Mouse (Mus musculus): Measurements from ENCODE around the gene Edc3. TPM values are rescaled to one million over a fixed set of nuclear protein-coding genes. Genes with fewer than 3 reads are reported as not detected.

The Edc3 gene
- polyA plus RNA-seq, 1 experiment from 2014 or later, result 35.0 TPM

DNA sequence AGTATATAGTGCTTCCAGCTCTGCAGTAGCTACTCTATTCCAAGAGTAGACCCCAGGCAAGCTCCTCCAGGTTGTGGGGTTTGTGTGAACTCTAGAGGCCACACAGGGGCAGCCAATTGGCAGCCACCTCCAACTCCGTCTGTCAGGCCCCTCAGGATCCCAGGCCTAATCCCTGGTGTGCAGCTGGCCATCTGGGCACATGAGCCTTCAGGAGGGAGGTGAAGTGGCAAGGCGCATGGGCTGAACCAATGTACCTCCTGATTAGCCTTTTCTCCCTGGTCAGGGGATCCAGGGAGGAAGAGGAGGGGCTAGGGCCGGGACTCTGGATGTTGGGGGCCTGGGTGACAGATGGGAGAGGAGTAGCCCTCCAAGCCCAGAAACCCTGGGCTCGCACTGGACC lies 67.4 kb downstream of the Edc3 start:
- ATAC-seq (ENCODE audit: insufficient number of reproducible peaks, insufficient read depth, low FRiP score, low TSS enrichment, low read depth), result no peak
- Histone ChIP-seq H3K27me3 (no peaks in the 10 kb centered on the region), H3K27ac (no peak overlapping the region), H3K4me2 (no peak overlapping the region), H3K9me3 (no peaks in the 10 kb centered on the region), H3K4me1 (no peaks in the 10 kb centered on the region), H3K4me3 (no peak overlapping the region), H3K36me3 (no peaks in the 10 kb centered on the region), H3K9ac (no peak overlapping the region)
- WGBS, result 60% methylated on average over 4 of the region's 4 CpGs

DNA sequence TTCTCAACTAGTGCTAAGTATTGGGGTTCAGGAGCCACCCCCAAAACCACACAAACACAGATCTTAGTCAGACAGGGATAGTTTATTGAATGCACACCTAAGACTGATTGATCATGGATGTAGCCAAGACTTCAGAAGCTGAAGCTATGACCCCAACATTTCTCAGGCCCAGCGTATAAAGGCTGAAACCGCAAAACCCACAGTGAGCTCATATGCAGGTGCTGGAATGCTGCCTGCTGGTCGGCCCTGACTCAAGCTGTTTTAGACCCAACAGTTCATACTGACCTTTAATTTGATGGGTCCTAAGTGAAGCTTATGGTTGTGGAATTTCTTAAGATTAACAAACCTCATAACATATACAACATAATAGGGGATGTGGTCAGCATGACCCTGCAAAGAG lies 74.3 kb downstream of the Edc3 start:
- Histone ChIP-seq H3K4me2 (no peak overlapping the region), H3K9ac (no peak overlapping the region), H3K9me3 (no peaks in the 10 kb centered on the region), H3K4me3 (no peak overlapping the region), H3K36me3 (no peaks in the 10 kb centered on the region), H3K27me3 (no peaks in the 10 kb centered on the region), H3K27ac (no peak overlapping the region), H3K4me1 (no peaks in the 10 kb centered on the region)
- ATAC-seq (ENCODE audit: insufficient number of reproducible peaks, insufficient read depth, low FRiP score, low TSS enrichment, low read depth), result no peak
- 85% methylated on average over 3 of the region's 3 CpGs for WGBS

DNA sequence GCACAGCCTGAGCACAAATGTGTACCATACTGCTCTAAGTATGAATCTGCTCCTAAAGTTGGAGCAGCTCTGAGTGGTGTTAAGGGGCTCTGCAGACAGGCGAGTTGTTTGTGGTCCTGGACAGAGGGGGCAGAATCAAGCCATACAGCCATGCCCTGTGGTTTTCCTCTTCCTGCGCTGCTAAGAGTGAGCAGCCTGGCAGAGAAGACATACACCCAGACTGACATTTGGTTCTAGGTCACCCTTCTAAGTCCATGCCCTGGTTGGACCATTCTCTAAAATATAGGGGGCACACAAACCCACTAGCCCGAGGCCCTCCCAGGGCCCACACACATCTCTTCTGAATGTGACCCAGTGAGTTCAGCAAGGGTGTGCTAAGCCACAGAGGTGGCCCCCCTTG lies 81.4 kb downstream of the Edc3 start:
- H3K4me1 ChIP-seq, result no peaks in the 10 kb centered on the region
- H3K4me3 ChIP-seq, result no peak overlapping the region
- no peak overlapping the region for H3K4me2 ChIP-seq
- no peaks in the 10 kb centered on the region for H3K9me3 ChIP-seq
- H3K27ac ChIP-seq, result no peak overlapping the region
- H3K9ac ChIP-seq, result no peak overlapping the region
- 83% methylated on average over 3 of the region's 3 CpGs for WGBS
- H3K36me3 ChIP-seq, result peaks cover 30% of the 10 kb centered on the region
- no peak for ATAC-seq (ENCODE audit: insufficient number of reproducible peaks, insufficient read depth, low FRiP score, low TSS enrichment, low read depth)
- no peaks in the 10 kb centered on the region for H3K27me3 ChIP-seq

DNA sequence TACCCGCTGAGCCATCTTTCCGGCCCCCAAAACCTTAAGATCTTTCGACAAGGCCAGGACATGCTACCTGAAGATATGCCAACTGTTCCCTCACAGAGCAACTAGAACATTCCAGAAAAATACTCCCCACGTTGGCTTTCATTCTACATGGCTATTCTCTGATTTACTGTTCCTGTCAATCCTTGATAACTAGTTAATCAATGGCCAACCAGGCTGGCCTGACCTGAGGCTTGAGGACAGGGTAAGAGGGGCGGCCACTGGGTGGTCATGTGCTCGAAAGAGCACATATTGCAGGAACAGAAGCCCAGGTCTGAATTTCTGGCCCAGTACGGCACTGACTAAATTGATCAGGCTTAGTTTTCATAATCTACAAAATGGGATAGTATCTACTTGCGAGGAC lies 89.1 kb downstream of the Edc3 start:
- Histone ChIP-seq H3K27me3 (no peaks in the 10 kb centered on the region), H3K9ac (no peak overlapping the region), H3K4me2 (no peak overlapping the region), H3K27ac (no peak overlapping the region), H3K9me3 (no peaks in the 10 kb centered on the region), H3K4me1 (no peaks in the 10 kb centered on the region), H3K4me3 (no peak overlapping the region), H3K36me3 (peaks cover 49% of the 10 kb centered on the region)
- WGBS, result 92% methylated on average over 8 of the region's 8 CpGs
- ATAC-seq (ENCODE audit: insufficient number of reproducible peaks, insufficient read depth, low FRiP score, low TSS enrichment, low read depth), result no peak

DNA sequence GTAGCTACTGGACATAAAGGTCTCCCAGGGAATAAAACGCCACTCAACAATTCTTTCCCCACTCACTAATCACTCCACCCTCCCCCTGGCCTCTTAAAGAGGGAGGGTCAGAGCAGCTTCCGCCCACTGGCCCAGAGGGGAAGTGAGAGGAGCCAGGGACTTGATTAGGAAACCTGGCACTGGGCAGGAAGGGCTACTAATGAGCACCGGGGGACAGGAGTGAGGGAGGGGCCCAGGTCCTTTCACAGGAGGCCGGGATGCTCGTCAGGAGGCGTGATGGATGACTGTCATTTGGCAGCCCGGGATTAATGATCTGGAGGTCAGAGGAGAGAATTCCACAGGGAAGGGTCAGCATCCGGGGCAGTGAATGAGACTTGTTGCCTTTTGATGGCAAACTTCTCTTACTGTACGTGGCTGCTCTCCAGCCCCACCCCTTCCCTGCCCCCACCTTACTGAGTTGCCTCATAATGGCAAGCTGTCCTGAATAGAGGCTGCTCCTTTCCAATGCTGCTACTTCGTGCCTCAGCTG lies 90.4 kb downstream of the Edc3 start:
- ATAC-seq (ENCODE audit: insufficient number of reproducible peaks, insufficient read depth, low FRiP score, low TSS enrichment, low read depth), result no peak
- Histone ChIP-seq H3K9ac (no peak overlapping the region), H3K36me3 (peaks cover 43% of the 10 kb centered on the region)

DNA sequence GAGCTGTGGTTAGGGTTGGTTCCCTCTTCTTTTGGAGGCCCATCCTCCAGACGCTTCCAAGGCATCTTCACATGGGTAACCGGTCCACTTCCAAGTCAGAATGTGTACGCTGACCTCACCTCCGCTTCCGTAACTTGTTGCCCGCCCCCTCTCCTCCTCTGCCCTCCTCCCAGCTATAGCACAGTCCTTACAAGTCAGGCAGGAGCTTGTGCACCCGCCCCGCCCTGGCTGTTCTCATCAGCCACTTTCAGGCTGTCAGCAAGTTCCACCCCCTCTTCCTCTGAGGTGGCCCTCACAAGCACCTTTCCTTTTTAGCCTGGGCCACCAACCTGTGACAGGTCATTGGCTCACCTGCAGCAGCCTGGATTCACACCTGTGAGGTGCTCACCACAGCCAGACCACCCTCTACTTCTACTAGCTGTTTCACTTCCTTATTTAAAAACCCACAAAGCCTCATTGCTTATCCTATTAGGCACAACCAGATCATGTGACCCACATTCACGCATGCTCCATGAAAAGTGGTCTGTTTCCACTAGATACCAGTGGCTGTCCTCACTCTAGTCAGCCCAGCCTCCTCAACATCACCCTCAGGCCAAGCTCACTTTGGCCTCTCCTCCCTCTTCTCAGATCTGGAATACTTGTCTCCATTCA lies 92.1 kb downstream of the Edc3 start:
- peaks cover 12% of the 10 kb centered on the region for H3K4me1 ChIP-seq
- H3K9me3 ChIP-seq, result no peaks in the 10 kb centered on the region
- no peak overlapping the region for H3K9ac ChIP-seq
- no peak overlapping the region for H3K4me2 ChIP-seq
- 84% methylated on average over 9 of the region's 9 CpGs for WGBS
- H3K27ac ChIP-seq, result no peak overlapping the region
- no peak for ATAC-seq (ENCODE audit: insufficient number of reproducible peaks, insufficient read depth, low FRiP score, low TSS enrichment, low read depth)
- H3K36me3 ChIP-seq, result peaks cover 34% of the 10 kb centered on the region
- H3K27me3 ChIP-seq, result no peaks in the 10 kb centered on the region
- no peak overlapping the region for H3K4me3 ChIP-seq

More for the DNA sequence above, 90.4 kb downstream of the Edc3 start:
- no peak overlapping the region for H3K27ac ChIP-seq
- no peak overlapping the region for H3K4me3 ChIP-seq
- no peak overlapping the region for H3K4me2 ChIP-seq
- peaks cover 11% of the 10 kb centered on the region for H3K4me1 ChIP-seq
- H3K9me3 ChIP-seq, result no peaks in the 10 kb centered on the region
- 19% methylated on average over 10 of the region's 10 CpGs for WGBS
- no peaks in the 10 kb centered on the region for H3K27me3 ChIP-seq

Other genes starting within 250 kb of the Edc3 start
- gene Scamp5, start 240.5 kb upstream of the Edc3 start, polyA plus RNA-seq (2015; fragmentation: Nextera tagmentation; extraction: Ambion mirVana), result 14.8 and 16.4 TPM in 2 replicates
- 0.61 and 1.3 TPM in 2 replicates for gene Rpp25, start 204.5 kb upstream of the Edc3 start, polyA plus RNA-seq (2015; fragmentation: Nextera tagmentation; extraction: Ambion mirVana)
- gene Cox5a, start 187.3 kb upstream of the Edc3 start, polyA plus RNA-seq (2015; fragmentation: Nextera tagmentation; extraction: Ambion mirVana), result 473 and 528 TPM in 2 replicates
- 25.1 and 28.9 TPM in 2 replicates for gene Fam219b, start 171.0 kb upstream of the Edc3 start, polyA plus RNA-seq (2015; fragmentation: Nextera tagmentation; extraction: Ambion mirVana)
- 47.1 and 48.8 TPM in 2 replicates for gene Mpi, start 155.8 kb upstream of the Edc3 start, polyA plus RNA-seq (2015; fragmentation: Nextera tagmentation; extraction: Ambion mirVana)
- gene Scamp2, start 147.6 kb upstream of the Edc3 start, polyA plus RNA-seq (2015; fragmentation: Nextera tagmentation; extraction: Ambion mirVana), result 54.2 and 61.7 TPM in 2 replicates
- 20.3 and 26.9 TPM in 2 replicates for gene Ulk3, start 119.1 kb upstream of the Edc3 start, polyA plus RNA-seq (2015; fragmentation: Nextera tagmentation; extraction: Ambion mirVana)
- gene Cplx3, start 102.3 kb upstream of the Edc3 start, polyA plus RNA-seq (2015; fragmentation: Nextera tagmentation; extraction: Ambion mirVana), result not detected in 2 replicates
- not detected in 2 replicates for gene Lman1l, start 87.8 kb upstream of the Edc3 start, polyA plus RNA-seq (2015; fragmentation: Nextera tagmentation; extraction: Ambion mirVana)
- 32.4 and 38.0 TPM in 2 replicates for gene Csk, start 54.9 kb upstream of the Edc3 start, polyA plus RNA-seq (2015; fragmentation: Nextera tagmentation; extraction: Ambion mirVana)
- not detected in 2 replicates for gene Cyp1a2, start 24.8 kb upstream of the Edc3 start, polyA plus RNA-seq (2015; fragmentation: Nextera tagmentation; extraction: Ambion mirVana)
- not detected in 2 replicates for gene Cyp1a1, start 20.6 kb upstream of the Edc3 start, polyA plus RNA-seq (2015; fragmentation: Nextera tagmentation; extraction: Ambion mirVana)
- 71.7 and 74.5 TPM in 2 replicates for gene Clk3, start 57.3 kb downstream of the Edc3 start, polyA plus RNA-seq (2015; fragmentation: Nextera tagmentation; extraction: Ambion mirVana)
- 6.7 and 6.8 TPM in 2 replicates for gene Arid3b, start 128.3 kb downstream of the Edc3 start, polyA plus RNA-seq (2015; fragmentation: Nextera tagmentation; extraction: Ambion mirVana)
- 111 and 120 TPM in 2 replicates for gene Ubl7, start 202.4 kb downstream of the Edc3 start, polyA plus RNA-seq (2015; fragmentation: Nextera tagmentation; extraction: Ambion mirVana)
- 0.55 and 1.0 TPM in 2 replicates for gene Sema7a, start 231.6 kb downstream of the Edc3 start, polyA plus RNA-seq (2015; fragmentation: Nextera tagmentation; extraction: Ambion mirVana)

Data from embryonic facial prominence, embryonic 13.5 days (tissue).